Mouse (Mus musculus) forebrain, embryonic 14.5 days (tissue): ENCODE measurements at regions not wholly inside any gene's neighbourhood (a gene's known extent, or its start where the extent isn't known, plus 50 kb on each side); places are given as distances from the start of the nearest gene placed in this dataset.
A peak's percentile ranks its signal among the peaks of the same experiment; 100 is the strongest.

Experiments used
- ATAC-seq: fragments of 200-750 bp; cut with Nextera tagmentation; 2 replicates; pipeline ENCODE4 v1.8.0; 2017; ENCODE audit warnings: mild to moderate bottlenecking, moderate library complexity
- DNase-seq: peaks from one replicate; pipeline ENCODE4 v3.0.0-alpha.2; 2015; ENCODE audit warnings: low spot score
- H3K27ac ChIP-seq: fragments of 300-500 bp; sonication (generic); 2 replicates; pipeline ENCODE4 v1.5.1; 2014; ENCODE audit warnings: low read depth, mild to moderate bottlenecking, control low read depth, low read length, moderate library complexity
- H3K27me3 ChIP-seq: fragments of 300-500 bp; sonication (generic); replicated peaks from 2 replicates; pipeline ENCODE4 v1.6.1; 2014; ENCODE audit warnings: low read length, control low read depth, mixed read lengths; ENCODE audit not compliant: control insufficient read depth, insufficient read depth
- H3K36me3 ChIP-seq: fragments of 300-500 bp; sonication (generic); 2 replicates; pipeline ENCODE4 v1.6.1; 2014; ENCODE audit warnings: low read length, control low read depth; ENCODE audit not compliant: control insufficient read depth, insufficient read depth
- H3K4me1 ChIP-seq: fragments of 300-500 bp; sonication (generic); 2 replicates; pipeline ENCODE4 v1.6.1; 2014; ENCODE audit warnings: antibody characterized with exemption, low read length, control low read depth; ENCODE audit not compliant: control insufficient read depth, insufficient read depth
- H3K4me2 ChIP-seq: fragments of 300-500 bp; sonication (generic); 2 replicates; pipeline ENCODE4 v1.6.1; 2014; ENCODE audit warnings: mild to moderate bottlenecking, control low read depth, low read length
- H3K4me3 ChIP-seq: fragments of 300-500 bp; sonication (generic); 2 replicates; pipeline ENCODE4 v1.5.1; 2014; ENCODE audit warnings: low read depth, low read length, control low read depth
- H3K9ac ChIP-seq: fragments of 300-500 bp; sonication (generic); 2 replicates; pipeline ENCODE4 v1.6.1; 2014; ENCODE audit warnings: mild to moderate bottlenecking, low read length, control low read depth, moderate library complexity
- H3K9me3 ChIP-seq: fragments of 300-500 bp; sonication (generic); replicated peaks from 2 replicates; pipeline ENCODE4 v1.6.1; 2016; ENCODE audit warnings: low read length, control low read depth, mixed read lengths; ENCODE audit not compliant: control insufficient read depth
- WGBS: fragments of 180-500 bp; shearing (Covaris S2); extraction: QIAGEN DNeasy Blood & Tissue Kit; methylation state at CpG from one replicate; pipeline ENCODE4 v1.1.7; 2014; 5-methylcytosine and 5-hydroxymethylcytosine counted together

- DNase-seq (no peak), ATAC-seq (no peak)
- H3K4me1 ChIP-seq = no peaks in the 10 kb centered on the region
- H3K4me2 ChIP-seq = no peak overlapping the region
- no peak overlapping the region for H3K27ac ChIP-seq
- no peak overlapping the region for H3K9ac ChIP-seq
- no peak overlapping the region for H3K4me3 ChIP-seq
- H3K36me3 ChIP-seq = no peaks in the 10 kb centered on the region
- H3K27me3 ChIP-seq = no peaks in the 10 kb centered on the region
- no peaks in the 10 kb centered on the region for H3K9me3 ChIP-seq
Measured at GRCm38 (mm10) chr10:109500861-109501260, 490.1 kb upstream of the Syt1 start.

GRCm38 (mm10) chr10:109498301-109498700 is 487.5 kb upstream of the Syt1 start:
- Histone ChIP-seq H3K9me3 (no peaks in the 10 kb centered on the region), H3K36me3 (no peaks in the 10 kb centered on the region), H3K4me1 (no peaks in the 10 kb centered on the region), H3K4me3 (no peak overlapping the region), H3K9ac (no peak overlapping the region), H3K27ac (no peak overlapping the region), H3K4me2 (no peak overlapping the region), H3K27me3 (no peaks in the 10 kb centered on the region)
- DNase-seq (no peak), ATAC-seq (no peak)
- whole genome bisulfite sequencing = 59% methylated on average over 3 of the region's 3 CpGs

GRCm38 (mm10) chr10:109496161-109496560 is 485.4 kb upstream of the Syt1 start:
- Histone ChIP-seq H3K27ac (no peak overlapping the region), H3K4me1 (no peaks in the 10 kb centered on the region), H3K9ac (no peak overlapping the region), H3K4me2 (no peak overlapping the region), H3K4me3 (no peak overlapping the region), H3K27me3 (no peaks in the 10 kb centered on the region), H3K36me3 (no peaks in the 10 kb centered on the region), H3K9me3 (no peaks in the 10 kb centered on the region)
- DNase-seq (peak; percentile 83), ATAC-seq (peak; percentile 71)
- 80% methylated on average over 10 of the region's 10 CpGs for WGBS

GRCm38 (mm10) chr10:109490765-109491164 is 480.0 kb upstream of the Syt1 start:
- no peaks in the 10 kb centered on the region for H3K36me3 ChIP-seq
- H3K4me1 ChIP-seq = no peaks in the 10 kb centered on the region
- WGBS = 61% methylated on average over 4 of the region's 4 CpGs

GRCm38 (mm10) chr10:109488000-109488399 is 477.2 kb upstream of the Syt1 start:
- H3K4me2 ChIP-seq = no peak overlapping the region
- no peak overlapping the region for H3K27ac ChIP-seq
- H3K36me3 ChIP-seq = no peaks in the 10 kb centered on the region
- H3K9ac ChIP-seq = no peak overlapping the region
- no peak overlapping the region for H3K4me3 ChIP-seq
- no peaks in the 10 kb centered on the region for H3K4me1 ChIP-seq
- no peaks in the 10 kb centered on the region for H3K9me3 ChIP-seq
- 93% methylated on average over 1 of the region's 1 CpGs for WGBS
- ATAC-seq = no peak
- no peaks in the 10 kb centered on the region for H3K27me3 ChIP-seq
- peak; percentile 13 for DNase-seq

More at GRCm38 (mm10) chr10:109490765-109491164, 480.0 kb upstream of the Syt1 start:
- no peak overlapping the region for H3K27ac ChIP-seq
- no peaks in the 10 kb centered on the region for H3K27me3 ChIP-seq
- no peak for ATAC-seq
- no peak overlapping the region for H3K9ac ChIP-seq
- no peak for DNase-seq
- no peak overlapping the region for H3K4me2 ChIP-seq
- no peaks in the 10 kb centered on the region for H3K9me3 ChIP-seq
- H3K4me3 ChIP-seq = no peak overlapping the region

GRCm38 (mm10) chr10:109486917-109487604 is 476.3 kb upstream of the Syt1 start:
- Histone ChIP-seq H3K4me1 (no peaks in the 10 kb centered on the region), H3K4me3 (no peak overlapping the region), H3K27ac (no peak overlapping the region), H3K9me3 (no peaks in the 10 kb centered on the region), H3K9ac (no peak overlapping the region), H3K4me2 (no peak overlapping the region), H3K36me3 (no peaks in the 10 kb centered on the region), H3K27me3 (no peaks in the 10 kb centered on the region)
- DNase-seq (no peak), ATAC-seq (no peak)
- WGBS = 89% methylated on average over 7 of the region's 7 CpGs

- ATAC-seq = no peak
Measured at GRCm38 (mm10) chr10:109480551-109480950, 469.8 kb upstream of the Syt1 start.

GRCm38 (mm10) chr10:109479941-109480340 is 469.2 kb upstream of the Syt1 start:
- DNase-seq = no peak
- Histone ChIP-seq H3K9ac (no peak overlapping the region), H3K27ac (no peak overlapping the region), H3K4me1 (no peaks in the 10 kb centered on the region), H3K9me3 (no peaks in the 10 kb centered on the region), H3K4me2 (no peak overlapping the region), H3K4me3 (no peak overlapping the region), H3K27me3 (no peaks in the 10 kb centered on the region), H3K36me3 (no peaks in the 10 kb centered on the region)
- WGBS = 79% methylated on average over 5 of the region's 5 CpGs
- no peak for ATAC-seq

More at GRCm38 (mm10) chr10:109480551-109480950, 469.8 kb upstream of the Syt1 start:
- no peak overlapping the region for H3K9ac ChIP-seq
- H3K27ac ChIP-seq = no peak overlapping the region
- no peak for DNase-seq
- no peaks in the 10 kb centered on the region for H3K27me3 ChIP-seq
- H3K36me3 ChIP-seq = no peaks in the 10 kb centered on the region
- H3K9me3 ChIP-seq = no peaks in the 10 kb centered on the region
- H3K4me2 ChIP-seq = no peak overlapping the region
- no peaks in the 10 kb centered on the region for H3K4me1 ChIP-seq
- no peak overlapping the region for H3K4me3 ChIP-seq

- H3K9ac ChIP-seq = no peak overlapping the region
- no peaks in the 10 kb centered on the region for H3K9me3 ChIP-seq
- H3K36me3 ChIP-seq = no peaks in the 10 kb centered on the region
- WGBS = 90% methylated on average over 3 of the region's 3 CpGs
- H3K27me3 ChIP-seq = no peaks in the 10 kb centered on the region
- no peak overlapping the region for H3K4me2 ChIP-seq
- ATAC-seq (no peak), DNase-seq (no peak)
- H3K4me1 ChIP-seq = no peaks in the 10 kb centered on the region
- H3K4me3 ChIP-seq = no peak overlapping the region
- H3K27ac ChIP-seq = no peak overlapping the region
Measured at GRCm38 (mm10) chr10:109466516-109466915, 455.7 kb upstream of the Syt1 start.
